Mouse (Mus musculus) left cerebral cortex, postnatal 4 days (tissue): Measurements from ENCODE around the gene 1600002K03Rik. TPM values are rescaled to one million over a fixed set of nuclear protein-coding genes. Genes with fewer than 3 reads are reported as not detected.

Experiments
- DNase-seq: peaks from one replicate; pipeline ENCODE4 v3.0.0-alpha.2; 2022
- intact Hi-C: fragments of 180-260 bp; cut with DNase I; formaldehyde crosslinking; loops from one replicate; pipeline ENCODE4 v1.15.1; 2025
- total RNA-seq, 2 experiments: library from RNA; stranded (reverse); gene quantifications; 2 replicates each; pipeline ENCODE4 v1.2.3; 2021

1600002K03Rik gene
- total RNA-seq, 2 experiments from 2014 or later = 6.0 to 6.1 TPM

GRCm38 (mm10) chr10:80179068-80180051, 6.6 kb downstream of the 1600002K03Rik start, which contains the start of gene Efna2:
Gene Efna2 (plus strand): TSS chr10:80179482.
- peak; percentile 63 for DNase-seq
- intact Hi-C loops = no loop called here

- intact Hi-C loops = no loop called here
These were observed 7.5 kb downstream of the 1600002K03Rik start for GRCm38 (mm10) chr10:80180288-80180687.

GRCm38 (mm10) chr10:80180823-80181222, 8.1 kb downstream of the 1600002K03Rik start:
- no peak for DNase-seq
- intact Hi-C loops = no loop called here

More at GRCm38 (mm10) chr10:80180288-80180687, 7.5 kb downstream of the 1600002K03Rik start:
- no peak for DNase-seq

GRCm38 (mm10) chr10:80182547-80182946, 9.8 kb downstream of the 1600002K03Rik start:
- intact Hi-C loops = no loop called here
- DNase-seq = no peak

GRCm38 (mm10) chr10:80186649-80187048, 13.9 kb downstream of the 1600002K03Rik start:
- no peak for DNase-seq
- intact Hi-C loops = no loop called here

GRCm38 (mm10) chr10:80187739-80188138, 15.0 kb downstream of the 1600002K03Rik start:
- no peak for DNase-seq
- intact Hi-C loops = no loop called here

GRCm38 (mm10) chr10:80188453-80189024, 15.8 kb downstream of the 1600002K03Rik start:
- no peak for DNase-seq
- intact Hi-C loops = no loop called here

- DNase-seq = no peak
- intact Hi-C loops = loop anchor here (5.0 kb wide), 1 partner anchor 37 kb away; the partner anchor contains the start of gene Mum1
These were observed 17.3 kb downstream of the 1600002K03Rik start for GRCm38 (mm10) chr10:80189999-80190398.

GRCm38 (mm10) chr10:80190491-80191051, 17.8 kb downstream of the 1600002K03Rik start:
- intact Hi-C loops = loop anchor here (5.0 kb wide), 1 partner anchor 37 kb away; the partner anchor contains the start of gene Mum1

GRCm38 (mm10) chr10:80193976-80194375, 21.2 kb downstream of the 1600002K03Rik start:
- intact Hi-C loops = loop anchor here (5.0 kb wide), 1 partner anchor 33 kb away; the partner anchor contains the start of gene Mum1
- no peak for DNase-seq

More at GRCm38 (mm10) chr10:80190491-80191051, 17.8 kb downstream of the 1600002K03Rik start:
- DNase-seq = peak; percentile 48

GRCm38 (mm10) chr10:80194441-80194840, 21.7 kb downstream of the 1600002K03Rik start:
- intact Hi-C loops = loop anchor here (5.0 kb wide), 1 partner anchor 33 kb away; the partner anchor contains the start of gene Mum1
- no peak for DNase-seq

GRCm38 (mm10) chr10:80196167-80196566, 23.4 kb downstream of the 1600002K03Rik start:
- intact Hi-C loops = no loop called here
- no peak for DNase-seq

GRCm38 (mm10) chr10:80196778-80197581, 24.2 kb downstream of the 1600002K03Rik start:
- DNase-seq = no peak
- intact Hi-C loops = no loop called here

- DNase-seq = peak; percentile 89
- intact Hi-C loops = no loop called here
These were observed 26.8 kb downstream of the 1600002K03Rik start for GRCm38 (mm10) chr10:80199440-80200008.

GRCm38 (mm10) chr10:80200485-80200884, 27.7 kb downstream of the 1600002K03Rik start:
- no peak for DNase-seq
- intact Hi-C loops = no loop called here

- no peak for DNase-seq
These were observed 31.3 kb downstream of the 1600002K03Rik start for GRCm38 (mm10) chr10:80204055-80204454.

GRCm38 (mm10) chr10:80207201-80207600, 34.5 kb downstream of the 1600002K03Rik start:
- intact Hi-C loops = no loop called here

More at GRCm38 (mm10) chr10:80204055-80204454, 31.3 kb downstream of the 1600002K03Rik start:
- intact Hi-C loops = no loop called here

GRCm38 (mm10) chr10:80207676-80208075, 34.9 kb downstream of the 1600002K03Rik start:
- DNase-seq = no peak
- intact Hi-C loops = no loop called here

More at GRCm38 (mm10) chr10:80207201-80207600, 34.5 kb downstream of the 1600002K03Rik start:
- no peak for DNase-seq

- intact Hi-C loops = no loop called here
- no peak for DNase-seq
These were observed 35.5 kb downstream of the 1600002K03Rik start for GRCm38 (mm10) chr10:80208248-80208647.
